Mouse (Mus musculus) gonadal fat pad, adult 2 months (tissue): ENCODE results near the gene Mlph. TPM values are rescaled to one million over a fixed set of nuclear protein-coding genes. Genes with fewer than 3 reads are reported as not detected.

Experiments
- DNase-seq: peaks from one replicate; pipeline ENCODE4 v3.0.0-alpha.2; 2012; ENCODE audit warnings: low read depth
- polyA plus RNA-seq: library from polyadenylated mRNA; depleted of rRNA; stranded (reverse); fragments of >200 nt; gene quantifications from 2 replicates; pipeline ENCODE4 v1.2.3, GENCODE M21; 2012; rRNA removed

Gene Mlph
- polyA plus RNA-seq, 1 experiment = 29.4 TPM

GRCm38 (mm10) chr1:90969347-90969784 lies 54.5 kb downstream of the Mlph start, which contains the start of gene Rab17:
TSS of gene Rab17 (minus strand) at chr1:90969661.
- DNase-seq = no peak

DNA sequence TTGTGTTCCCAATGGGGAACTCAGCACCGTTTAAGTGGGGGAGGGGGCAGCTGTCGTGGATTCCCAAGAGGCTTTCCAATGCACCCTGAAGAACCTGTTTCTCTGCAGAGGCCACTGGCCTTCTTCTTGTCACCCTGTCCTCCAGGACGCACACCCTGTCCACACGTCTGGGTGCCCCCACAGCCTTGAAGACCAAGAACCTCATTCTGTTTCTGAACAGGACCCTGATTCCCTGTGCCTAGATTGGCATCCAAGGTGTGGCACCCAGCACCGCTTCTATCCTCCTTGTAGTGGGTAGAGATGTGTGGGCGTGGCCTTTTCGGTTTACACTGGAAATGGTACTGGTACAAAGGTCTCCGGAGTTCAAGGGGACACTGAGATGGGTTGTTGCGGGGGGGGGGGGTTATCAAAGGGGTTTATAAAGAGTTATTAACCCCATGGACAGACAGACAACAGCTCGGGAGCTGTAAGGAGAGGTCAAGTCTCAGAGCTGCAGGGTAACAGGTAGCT lies 55.1 kb downstream of the Mlph start:
- no peak for DNase-seq

DNA sequence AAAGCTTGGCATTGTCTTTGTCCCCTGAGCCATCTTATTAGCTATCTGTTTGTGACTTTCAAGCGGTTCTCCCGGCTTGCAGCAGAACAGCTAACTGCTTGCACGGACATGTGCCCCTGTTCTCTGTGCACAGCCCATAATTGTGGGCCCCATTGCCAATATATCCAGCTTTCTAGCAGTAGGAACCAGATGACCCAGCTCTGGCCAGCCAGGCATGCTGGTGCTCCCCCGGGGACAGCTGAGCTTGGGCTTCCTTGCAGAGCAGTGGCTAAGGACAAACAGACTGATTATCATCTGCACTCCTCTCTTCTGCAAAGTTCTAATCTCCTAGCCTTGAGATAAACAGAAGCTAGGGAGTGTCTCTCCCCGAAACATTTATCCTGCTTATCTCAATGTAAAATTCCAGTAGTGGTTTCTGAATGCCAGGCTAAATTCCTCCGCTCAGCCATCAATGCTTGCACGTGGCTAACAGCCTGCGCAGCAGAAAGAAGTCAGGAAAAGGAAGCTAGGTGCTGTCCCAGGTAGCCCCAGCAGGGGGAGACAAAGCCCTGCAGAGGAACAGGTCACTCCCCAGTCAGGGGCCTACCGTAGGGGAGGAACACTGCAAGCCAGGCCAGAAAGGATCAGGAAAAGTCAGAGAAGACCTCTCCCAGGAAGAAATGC lies 58.2 kb downstream of the Mlph start:
- DNase-seq = no peak

DNA sequence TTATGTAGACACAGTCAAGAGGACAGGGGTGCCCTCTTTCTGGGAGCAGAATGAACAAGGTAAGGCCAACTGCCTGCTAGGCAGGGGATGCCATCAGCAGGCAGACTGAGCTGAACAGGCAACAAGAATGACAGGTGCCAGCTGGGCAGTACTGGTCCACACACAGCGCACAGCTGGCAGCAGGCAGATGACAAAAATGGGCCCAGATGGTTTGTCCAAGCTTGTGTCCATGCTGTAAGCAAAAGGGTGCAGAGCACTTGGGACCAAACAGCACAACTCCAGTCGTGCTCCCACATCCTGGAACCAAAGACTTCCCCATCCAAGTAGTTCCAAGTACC lies 58.7 kb downstream of the Mlph start:
- no peak for DNase-seq

GRCm38 (mm10) chr1:90974906-90975649 lies 60.2 kb downstream of the Mlph start:
- no peak for DNase-seq

DNA sequence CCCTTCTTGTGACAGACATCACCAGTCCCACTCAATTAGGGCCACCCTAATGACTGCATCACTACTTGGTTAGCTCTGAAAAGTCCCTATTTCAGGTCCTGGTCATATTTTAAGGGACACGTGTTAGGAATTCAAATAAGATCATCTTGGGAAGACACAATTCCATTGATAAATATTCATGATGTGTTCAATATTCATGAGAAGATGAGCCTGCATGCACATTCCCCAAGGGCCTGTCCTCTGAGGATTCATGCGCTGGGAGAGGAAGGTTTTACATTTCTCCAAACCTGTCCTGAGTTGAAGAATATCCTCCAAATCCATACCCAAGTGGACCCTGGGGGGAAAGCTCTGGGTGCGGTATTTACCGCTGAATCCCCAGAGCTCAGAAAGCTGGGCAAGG lies 61.1 kb downstream of the Mlph start:
- no peak for DNase-seq

GRCm38 (mm10) chr1:90980638-90981330 lies 65.9 kb downstream of the Mlph start:
- no peak for DNase-seq

DNA sequence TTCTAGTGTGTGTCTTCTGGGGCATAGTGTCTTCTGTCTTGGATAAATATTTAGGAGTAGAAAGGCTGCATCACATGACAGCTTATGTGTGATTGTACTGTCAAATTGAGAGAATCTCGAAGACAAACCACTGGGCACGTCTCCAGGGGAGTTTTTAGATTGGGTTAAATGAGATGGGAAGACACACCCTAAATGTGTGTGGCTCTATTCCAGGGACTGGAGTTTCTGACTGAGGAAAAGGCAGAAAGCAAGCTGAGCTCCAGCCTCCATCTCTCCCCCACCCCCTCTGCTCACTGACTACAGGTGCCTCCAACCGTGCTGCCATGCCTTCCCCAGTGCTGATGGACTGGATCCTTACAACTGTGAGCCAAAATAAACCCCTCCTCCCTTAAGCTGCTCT lies 66.5 kb downstream of the Mlph start:
- no peak for DNase-seq

DNA sequence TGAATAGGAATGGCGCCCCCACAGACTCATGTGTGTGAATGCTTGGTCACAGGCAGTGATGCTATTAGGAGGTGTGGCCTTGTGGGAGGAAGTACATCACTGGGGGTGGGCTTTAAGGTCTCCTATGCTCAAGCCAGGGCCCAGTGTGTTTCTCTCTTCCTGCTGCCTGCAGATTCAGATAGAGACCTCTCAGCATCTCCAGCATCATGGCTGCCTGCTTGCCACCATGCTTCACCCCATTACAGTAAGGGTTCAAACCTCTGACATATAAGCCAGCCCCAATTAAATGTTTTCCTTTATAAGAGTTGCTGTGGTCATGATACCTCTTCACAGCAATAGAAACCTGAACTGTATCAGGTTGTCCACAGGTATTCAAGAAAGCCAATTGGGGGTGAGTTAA lies 81.0 kb downstream of the Mlph start:
- DNase-seq = no peak

DNA sequence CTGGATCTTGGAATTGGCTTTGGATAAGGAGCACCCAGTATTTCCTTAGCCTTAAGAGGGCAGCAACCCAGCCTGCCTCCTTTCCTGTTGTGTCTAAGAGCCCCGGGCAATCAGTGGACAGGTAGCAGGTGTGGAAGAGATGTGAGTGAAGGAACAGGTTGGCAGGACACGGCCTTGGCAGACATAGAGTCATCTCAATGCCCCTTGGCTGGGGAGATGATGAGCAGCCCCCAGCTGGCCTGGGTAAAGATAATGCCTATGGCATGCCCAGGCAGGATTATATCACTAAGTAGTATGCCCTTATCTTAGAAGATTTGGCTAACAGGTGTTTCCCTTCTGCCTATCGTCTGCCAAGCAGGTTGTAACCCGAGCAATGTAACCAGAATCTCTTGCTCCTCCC lies 82.3 kb downstream of the Mlph start:
- DNase-seq = no peak

DNA sequence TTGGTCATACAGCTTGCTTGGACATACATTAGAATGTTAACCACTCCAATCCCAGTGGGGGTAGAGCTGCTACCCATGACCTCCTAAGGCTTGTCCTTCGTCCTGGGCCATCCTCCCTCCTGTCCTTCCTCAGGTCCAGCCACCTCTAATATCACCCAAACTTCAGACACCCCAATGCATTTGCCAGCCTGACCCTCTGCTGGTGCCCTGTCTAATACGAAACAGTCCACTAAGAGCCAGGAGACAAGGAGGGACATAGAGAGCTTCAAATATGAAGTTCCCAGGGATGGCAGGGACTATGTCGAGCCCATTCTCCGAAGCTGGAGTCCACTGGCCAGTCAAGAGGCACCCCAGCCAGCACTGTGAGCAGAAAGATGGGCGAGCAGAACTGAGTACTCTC lies 82.8 kb downstream of the Mlph start:
- DNase-seq = no peak

DNA sequence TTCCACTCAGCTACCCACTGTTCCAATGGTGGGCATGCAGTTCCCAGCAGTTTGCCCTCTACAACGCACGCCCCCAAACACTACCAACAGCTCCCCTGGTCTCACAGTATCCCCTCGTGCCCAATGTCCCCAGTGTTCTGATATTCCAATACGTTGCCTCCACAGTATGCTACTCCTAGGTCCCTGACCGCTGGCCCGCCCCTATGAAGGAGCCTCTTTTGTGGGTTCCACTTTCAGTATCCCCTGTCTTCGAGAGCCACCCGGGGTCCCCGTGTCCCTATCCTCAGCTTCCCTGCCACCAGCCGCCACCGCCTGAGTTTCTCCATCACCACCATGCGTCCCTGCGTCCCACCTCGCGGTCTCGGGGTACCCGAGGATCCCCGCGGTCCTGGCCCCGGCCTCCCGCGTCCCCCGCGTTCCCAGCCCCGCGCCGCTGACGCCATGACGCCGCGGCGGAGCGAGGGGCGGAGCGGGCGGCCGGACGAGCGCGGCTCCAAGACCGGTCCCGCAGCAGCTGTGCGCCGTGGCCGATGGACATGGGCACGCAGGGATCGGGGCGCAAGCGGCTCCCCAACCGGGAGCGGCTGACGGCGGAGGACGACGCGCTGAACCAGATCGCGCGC lies 83.5 kb downstream of the Mlph start, which contains the start of gene Lrrfip1:
Lrrfip1 (plus strand) TSS at position 470 of the 623 bp plus-strand sequence.
- no peak for DNase-seq

- no peak for DNase-seq
Observed at GRCm38 (mm10) chr1:90998891-90999611, 84.2 kb downstream of the Mlph start.

DNA sequence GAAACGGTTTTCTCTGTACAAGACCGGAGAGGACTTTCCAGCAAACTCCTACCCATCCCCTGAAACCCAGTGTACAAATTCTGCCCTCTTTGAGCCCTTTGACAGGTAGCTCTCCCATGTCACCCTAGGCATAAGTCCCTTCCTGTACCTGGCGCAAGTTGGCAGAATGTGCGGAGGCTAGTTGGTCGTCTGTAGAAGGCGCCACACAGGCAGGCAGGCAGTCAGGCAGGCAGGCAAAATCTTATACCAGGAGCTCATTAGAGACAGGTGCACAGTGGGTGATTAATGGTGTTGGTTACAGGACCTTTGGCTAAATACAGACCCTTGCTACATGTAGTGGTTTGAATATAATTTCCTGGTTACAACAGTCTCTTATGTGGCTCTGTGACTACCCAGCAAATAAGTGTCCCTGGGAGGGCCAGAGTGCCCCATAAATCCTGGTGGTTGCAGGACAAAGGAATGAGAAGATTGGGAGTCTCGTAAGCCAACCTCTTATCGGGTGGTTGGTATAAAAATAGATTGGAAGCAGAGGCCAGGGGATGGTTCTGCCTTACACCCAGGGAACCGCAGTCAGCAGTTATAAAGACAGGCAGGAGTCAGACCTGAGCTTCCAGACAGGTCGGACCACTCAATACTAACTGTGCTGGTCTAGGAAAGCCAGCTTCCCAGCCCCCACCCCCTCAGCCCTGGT lies 85.2 kb downstream of the Mlph start:
- no peak for DNase-seq

Other genes with a start within 250 kb of the Mlph start
- 56.5 and 58.7 TPM in 2 replicates for gene Col6a3, start 71.1 kb upstream of the Mlph start, polyA plus RNA-seq
- not detected in 2 replicates for gene Prlh, start 38.0 kb downstream of the Mlph start, polyA plus RNA-seq
- 6.7 and 15.1 TPM in 2 replicates for gene Rab17, start 54.6 kb downstream of the Mlph start, polyA plus RNA-seq
- 9.6 and 9.9 TPM in 2 replicates for gene Lrrfip1, start 83.7 kb downstream of the Mlph start, polyA plus RNA-seq
- gene Rbm44, start 230.0 kb downstream of the Mlph start, polyA plus RNA-seq = 0.05 and 0.15 TPM in 2 replicates